ENCODE assay signal across 30 mouse cellular contexts in genomic region chr17:53874433-53874832, GRCm38 (mm10). TPM values are rescaled to one million over a fixed set of nuclear protein-coding genes. Genes with fewer than 3 reads are reported as not detected.
A peak's percentile ranks its signal among the peaks of the same experiment; 100 is the strongest.
DNase-seq lines count a peak whose midpoint lies in the region; ATAC-seq lines count a peak whose summit lies in the region.
"Had no signal": no experiment of that assay in that cellular context is flagged by ENCODE, and none has a peak within 500 bp of the region (broad histone marks: within the 10 kb centered on the region; RNA-seq: fewer than 3 reads in every experiment).

No protein-coding gene starts in this region.

- no peak overlapping the region for H3K27ac ChIP-seq in forebrain, embryonic 11.5 days (ENCODE audit: low read depth, low read length)
- H3K27ac ChIP-seq: gastrocnemius, adult 2 months; hindbrain, embryonic 10.5 days; limb, embryonic 15.5 days; midbrain, embryonic 10.5 days; neural tube, embryonic 12.5 days had no signal

- H3K36me3 ChIP-seq in forebrain, embryonic 11.5 days (ENCODE audit: control insufficient read depth, insufficient read depth, low read length) = no peaks in the 10 kb centered on the region
- H3K36me3 ChIP-seq: hindbrain, embryonic 10.5 days; limb, embryonic 15.5 days; midbrain, embryonic 10.5 days; neural tube, embryonic 12.5 days had no signal

- 32% methylated on average over 2 of the region's 2 CpGs for WGBS in large intestine, adult 2 months
- 93% methylated on average over 2 of the region's 2 CpGs for WGBS in forebrain, embryonic 11.5 days

- no peaks in the 10 kb centered on the region for H3K4me1 ChIP-seq in forebrain, embryonic 11.5 days (replicated peaks; ENCODE audit: control insufficient read depth, insufficient read depth, low read length)
- H3K4me1 ChIP-seq: hindbrain, embryonic 10.5 days; limb, embryonic 15.5 days; midbrain, embryonic 10.5 days; neural tube, embryonic 12.5 days had no signal

- peak; percentile 29 for DNase-seq in urinary bladder, postnatal 14 days (ENCODE audit: low spot score)
- no peak for DNase-seq in urinary bladder, postnatal 25 days (ENCODE audit: low spot score)
- DNase-seq in adrenal gland, adult 2 months = peak; percentile 11
- DNase-seq in kidney, adult 9 months = peak; percentile 87
- peak; percentile 56 for DNase-seq in large intestine, adult 2 months (ENCODE audit: low read depth, low spot score)
- no peak for DNase-seq in forebrain, embryonic 11.5 days (ENCODE audit: low spot score)
- no peak for DNase-seq in lung, postnatal 10 days
- no peak for DNase-seq in lung, postnatal 25 days (ENCODE audit: low spot score)
- DNase-seq: cerebellum, adult 11 months; gastrocnemius, adult 2 months; lung, postnatal 36 days; thymus, postnatal 25 days had no signal

- no peak for ATAC-seq in forebrain, embryonic 11.5 days (replicated peaks; ENCODE audit: low FRiP score)
- ATAC-seq: forebrain, embryonic 16.5 days; inflammation-experienced regulatory T-cells, adult 6 months had no signal

- H3K4me2 ChIP-seq in forebrain, embryonic 11.5 days (ENCODE audit: low read depth, low read length, severe bottlenecking) = no peak overlapping the region
- H3K4me2 ChIP-seq: limb, embryonic 15.5 days; neural tube, embryonic 12.5 days had no signal

- no peaks in the 10 kb centered on the region for H3K27me3 ChIP-seq in forebrain, embryonic 11.5 days (ENCODE audit: control insufficient read depth, insufficient read depth, low read length)
- H3K27me3 ChIP-seq: CH12.LX; limb, embryonic 15.5 days; neural tube, embryonic 12.5 days had no signal

- H3K9me3 ChIP-seq in forebrain, embryonic 11.5 days (ENCODE audit: control insufficient read depth, low read length) = no peaks in the 10 kb centered on the region
- H3K9me3 ChIP-seq: hindbrain, embryonic 10.5 days; limb, embryonic 15.5 days; midbrain, embryonic 10.5 days; neural tube, embryonic 12.5 days had no signal

- H3K9ac ChIP-seq in forebrain, embryonic 11.5 days (ENCODE audit: low read length) = no peak overlapping the region
- H3K9ac ChIP-seq: limb, embryonic 15.5 days; neural tube, embryonic 12.5 days had no signal

- no peak overlapping the region for H3K4me3 ChIP-seq in forebrain, embryonic 11.5 days (ENCODE audit: low read depth, low read length)
- H3K4me3 ChIP-seq: erythroblast, embryonic 14.5 days; gastrocnemius, adult 2 months; hindbrain, embryonic 10.5 days; limb, embryonic 15.5 days; midbrain, embryonic 10.5 days; neural tube, embryonic 12.5 days had no signal

RNA-seq across cellular contexts. Expression of gene Sult1c2, which starts 28.3 kb away (rescaled TPM):
- under 1 TPM; 0.21 to 0.46 TPM for total RNA-seq in adrenal gland, adult 2 months (2021)
- not detected in 2 replicates for polyA plus RNA-seq in adrenal gland, adult 2 months (2012; rRNA removed)
- polyA plus RNA-seq in large intestine, adult 2 months (2012; rRNA removed) = 0.77 and 1.1 TPM in 2 replicates
- not detected in 2 replicates for polyA plus RNA-seq in forebrain, embryonic 11.5 days (2014; fragmentation: Nextera tagmentation; extraction: Ambion mirVana)
- total RNA-seq: CH12.LX; common myeloid progenitor, adult 5-6 weeks; gastrocnemius, adult 2 months; granulocyte monocyte progenitor cell, adult 5-6 weeks; layer of hippocampus, postnatal 10 days; left cerebral cortex, postnatal 10 days; monocyte, adult 5-6 weeks had no signal
- polyA plus RNA-seq: brain, embryonic 14.5 days; embryonic facial prominence, embryonic 11.5 days; erythroblast, embryonic 14.5 days; forebrain, embryonic 16.5 days; heart, embryonic 14.5 days; hindbrain, embryonic 10.5 days; inflammation-experienced regulatory T-cells, adult 6 months; limb, embryonic 15.5 days; liver, embryonic 16.5 days; midbrain, embryonic 10.5 days; neural tube, embryonic 12.5 days; testis, adult 2 months had no signal

Comparison
In these comparisons a context has a peak if more than half of its experiments do, and no peak if none do; other contexts are left out.
1. DNase-seq: peak in urinary bladder, postnatal 14 days (single experiment), adrenal gland, adult 2 months (single experiment), kidney, adult 9 months (single experiment) and large intestine, adult 2 months (single experiment); none in urinary bladder, postnatal 25 days (single experiment), forebrain, embryonic 11.5 days (single experiment), lung, postnatal 10 days (single experiment) and lung, postnatal 25 days (single experiment).